Mouse (Mus musculus): Measurements from ENCODE around the gene Rabepk. TPM values are rescaled to one million over a fixed set of nuclear protein-coding genes. Genes with fewer than 3 reads are reported as not detected.

The Rabepk gene
- 10 to 100 TPM; 17.9 to 20.7 TPM for total RNA-seq (2023)

DNA sequence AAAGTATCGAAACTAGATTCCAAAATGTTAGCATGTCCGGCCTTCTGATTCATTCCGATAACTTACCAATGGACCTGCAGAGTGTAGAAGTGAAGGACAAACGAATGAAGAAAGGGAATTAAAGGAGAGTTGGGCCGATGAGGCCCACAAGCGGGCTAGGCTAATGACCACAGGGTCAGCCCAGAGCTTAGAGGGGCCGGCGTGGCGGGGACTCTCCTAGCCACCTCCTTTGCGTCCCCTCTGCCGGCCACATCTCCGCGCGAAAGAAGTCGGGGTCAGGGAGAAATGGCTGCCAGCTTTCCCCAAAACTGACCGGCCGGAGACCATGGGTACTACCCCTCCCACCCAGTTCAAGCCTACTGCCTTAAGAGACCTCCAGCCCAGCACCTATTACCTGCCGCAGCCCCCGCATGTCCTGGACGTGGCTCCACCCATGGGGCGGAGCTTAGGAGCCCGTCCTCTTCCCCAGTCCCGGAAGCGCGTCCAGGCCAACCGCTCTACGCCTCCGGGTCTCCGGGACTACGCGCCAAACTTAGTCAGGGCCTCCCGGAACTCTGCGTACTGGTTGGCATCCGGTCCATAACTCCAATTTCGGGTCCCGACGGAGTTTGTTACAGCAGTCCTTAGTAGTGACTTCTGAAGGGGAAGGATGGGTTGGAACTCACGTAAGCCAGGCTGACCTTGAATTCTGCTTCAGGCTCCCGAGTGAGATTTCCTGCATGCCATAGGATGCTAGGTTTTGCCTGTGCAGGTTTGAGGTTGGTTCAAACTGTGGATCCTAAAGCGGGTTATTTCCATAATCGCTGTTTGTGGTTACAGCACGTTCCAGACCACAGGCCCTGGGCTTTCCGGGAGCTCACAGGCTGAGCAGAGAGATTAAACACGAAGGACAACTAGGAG is at the start of gene Rabepk:
Gene Rabepk (minus strand): TSS at position 556 of the 900 bp plus-strand sequence.

DNA sequence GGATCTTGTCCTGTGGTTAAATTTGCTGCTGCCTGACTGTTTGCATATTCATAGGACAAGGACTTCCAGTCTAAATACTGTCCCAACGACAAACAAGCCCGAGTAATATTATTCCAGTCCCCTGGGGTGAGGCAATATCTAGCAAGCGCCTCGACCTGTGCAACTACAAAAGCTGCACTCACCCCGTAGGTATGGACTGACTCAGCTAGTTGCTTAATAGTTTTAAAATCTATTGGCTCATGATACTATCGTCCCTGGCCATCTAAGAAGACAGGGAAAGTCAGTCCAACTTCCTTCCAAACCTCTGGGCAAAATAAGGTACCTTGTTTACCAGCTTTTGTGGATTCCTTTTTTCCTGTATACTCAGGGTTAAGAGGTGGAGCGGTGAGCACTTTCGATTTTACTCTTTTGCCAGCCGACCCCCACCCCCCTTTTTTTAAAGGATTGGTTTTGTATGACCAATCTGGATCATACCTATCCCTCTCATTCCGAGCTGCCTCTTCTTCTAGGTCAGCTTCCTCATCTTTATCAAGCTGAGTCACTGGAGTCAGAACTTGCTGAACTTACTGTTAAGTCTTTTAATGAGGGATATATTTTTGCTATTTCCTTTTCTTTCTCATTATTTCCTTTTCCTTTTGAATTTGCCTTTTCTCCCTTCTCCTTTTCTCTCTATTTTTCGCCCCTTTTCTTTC is 33.2 kb upstream of the Rabepk start, which contains the start of gene Gm34653:
Gene Gm34653 (plus strand): TSS at position 242 of the 692 bp plus-strand sequence.

DNA sequence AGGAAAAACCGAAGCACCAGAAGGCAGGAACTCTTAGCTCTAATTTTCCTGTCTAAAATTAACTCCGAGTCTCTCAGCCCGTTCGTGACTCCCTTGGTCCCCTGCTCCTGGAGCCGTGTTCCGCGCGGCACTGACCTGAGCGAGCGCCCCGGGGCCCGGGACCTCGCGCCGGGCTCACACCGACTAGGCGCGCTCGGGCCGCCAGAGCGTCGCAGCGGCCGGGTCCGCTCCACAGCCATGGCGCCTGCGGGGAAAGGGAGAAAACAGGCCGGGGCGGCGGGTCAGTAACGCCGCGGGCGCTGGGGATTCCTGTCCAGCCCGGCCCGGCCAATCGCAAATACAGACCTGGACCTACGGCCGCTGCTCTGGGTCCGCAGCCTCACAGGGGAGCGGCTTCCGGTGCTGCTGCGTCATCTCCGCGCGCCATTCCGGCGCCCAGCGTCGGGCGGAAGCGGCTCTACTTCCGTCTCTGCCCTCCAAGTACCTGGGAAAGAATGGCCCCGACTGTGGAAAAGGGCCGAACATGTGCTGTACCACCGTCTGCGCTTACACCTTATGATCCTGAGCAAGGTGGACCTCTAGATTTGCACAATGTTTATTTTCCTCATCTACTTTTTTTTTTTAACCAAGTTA is 26.2 kb upstream of the Rabepk start, which contains the start of gene Fbxw2:
Gene Fbxw2 (minus strand): TSS at position 485 of the 633 bp plus-strand sequence.

DNA sequence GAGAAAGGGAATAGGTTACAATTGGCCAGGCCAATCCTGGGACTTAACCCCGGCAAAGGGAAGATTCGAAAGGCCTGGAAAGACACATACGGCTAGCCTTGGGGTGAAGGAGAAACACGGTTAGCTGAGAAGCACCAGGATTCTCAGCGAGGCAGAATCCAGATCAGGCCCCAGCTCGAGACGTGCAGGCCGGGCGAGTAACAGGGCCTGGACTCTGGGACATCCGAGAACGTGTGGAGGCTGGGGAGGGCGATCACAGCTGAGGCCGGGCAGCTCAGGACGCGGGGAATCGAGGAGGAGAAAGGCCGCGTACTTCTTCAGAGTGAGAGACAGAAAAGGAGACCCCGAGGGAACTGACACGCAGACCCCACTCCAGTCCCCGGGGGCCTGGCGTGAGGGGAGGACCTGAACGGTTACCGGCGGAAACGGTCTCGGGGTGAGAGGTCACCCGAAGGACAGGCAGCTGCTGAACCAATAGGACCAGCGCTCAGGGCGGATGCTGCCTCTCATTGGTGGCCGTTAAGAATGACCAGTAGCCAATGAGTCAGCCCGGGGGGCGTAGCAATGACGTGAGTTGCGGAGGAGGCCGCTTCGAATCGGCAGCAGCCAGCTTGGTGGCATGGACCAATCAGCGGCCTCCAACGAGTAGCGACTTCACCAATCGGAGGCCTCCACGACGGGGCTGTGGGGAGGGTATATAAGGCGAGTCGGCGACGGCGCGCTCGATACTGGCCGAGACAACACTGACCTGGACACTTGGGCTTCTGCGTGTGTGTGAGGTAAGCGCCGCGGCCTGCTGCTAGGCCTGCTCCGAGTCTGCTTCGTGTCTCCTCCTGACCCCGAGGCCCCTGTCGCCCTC is 28.1 kb downstream of the Rabepk start, which contains the start of gene Hspa5:
Gene Hspa5 (plus strand): TSS at position 603 of the 859 bp plus-strand sequence.

DNA sequence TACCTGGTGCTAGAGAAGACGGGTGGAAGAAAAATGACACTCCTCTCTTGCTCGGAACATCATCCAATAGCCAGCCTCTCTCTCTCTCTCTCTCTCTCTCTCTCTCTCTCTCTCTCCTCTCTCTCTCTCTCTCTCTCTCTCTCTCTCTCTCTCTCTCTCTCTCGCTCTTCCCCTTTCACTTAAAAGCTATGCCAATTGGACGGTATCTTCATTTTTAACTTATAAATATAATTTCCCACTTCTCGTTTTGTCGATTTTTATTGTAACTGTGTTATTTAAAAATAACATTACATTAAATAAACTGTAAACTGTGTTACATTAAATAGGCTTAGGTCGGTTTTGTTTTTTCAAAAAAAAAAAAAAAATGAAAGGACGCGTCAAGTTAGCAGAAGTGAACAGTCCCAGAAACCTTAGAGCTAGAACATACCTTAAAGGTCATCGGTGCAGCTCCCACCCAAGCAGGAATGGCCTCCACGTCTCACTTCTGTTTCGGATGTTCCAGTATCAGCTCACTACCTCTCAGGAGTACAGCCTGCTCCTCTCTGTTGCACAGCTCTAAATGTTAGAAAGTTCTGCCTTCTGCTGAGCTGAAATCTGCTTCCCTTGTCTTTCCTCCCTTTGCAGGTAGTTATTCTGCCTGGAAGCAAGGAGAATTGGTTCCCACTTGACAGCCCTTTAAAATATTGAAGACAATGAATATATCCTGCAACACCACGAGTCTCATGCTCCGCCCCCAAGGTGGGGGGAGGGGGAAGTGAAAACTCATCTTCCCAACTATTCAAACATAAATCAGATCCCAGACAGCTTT is 45.0 kb downstream of the Rabepk start, which contains the start of gene Gapvd1:
Gene Gapvd1 (minus strand): TSS at position 682 of the 808 bp plus-strand sequence.

Other genes starting within 250 kb of the Rabepk start
- 100 to 1,000 TPM; 105 to 123 TPM for gene Gapvd1, start 44.7 kb downstream of the Rabepk start, total RNA-seq (2023)
- 100 to 1,000 TPM; 623 to 693 TPM for gene Hspa5, start 27.9 kb downstream of the Rabepk start, total RNA-seq (2023)
- 100 to 1,000 TPM; 103 to 132 TPM for gene Fbxw2, start 26.4 kb upstream of the Rabepk start, total RNA-seq (2023)
- gene Gm34653, start 33.1 kb upstream of the Rabepk start, total RNA-seq (2023), result under 1 TPM in 1 of 2 experiments, not detected in 1; 0.32 TPM
- gene Cutal, start 74.5 kb upstream of the Rabepk start, total RNA-seq (2023), result not detected
- gene Psmd5, start 75.1 kb upstream of the Rabepk start, total RNA-seq (2023), result 10 to 100 TPM; 36.0 to 36.5 TPM
- gene Phf19, start 114.1 kb upstream of the Rabepk start, total RNA-seq (2023), result 1 to 10 TPM; 5.0 to 5.6 TPM
- 100 to 1,000 TPM; 254 to 265 TPM for gene Traf1, start 161.9 kb upstream of the Rabepk start, total RNA-seq (2023)

Measured in T-cell, adult 66 days (primary cell).